Mouse (Mus musculus) heart, postnatal 0 days (tissue): ENCODE results near the gene Gm11027.

Experiments used
- CTCF ChIP-seq: IDR thresholded peaks from 2 replicates; pipeline ENCODE4 v1.5.1; 2016; ENCODE audit warnings: antibody characterized with exemption, control low read depth, low read depth
- EP300 ChIP-seq: IDR thresholded peaks from 2 replicates; pipeline ENCODE4 v1.6.1; 2016; ENCODE audit warnings: antibody characterized with exemption, low read depth

- TF ChIP-seq CTCF (no peak), EP300 (no peak)
These were observed 36.4 kb upstream of the Gm11027 start for GRCm38 (mm10) chr12:116238803-116239202.
